Mouse (Mus musculus): ENCODE measurements around the gene Sgsm3.

Gene Sgsm3

GRCm38 (mm10) chr15:80981176-80981575, 3.6 kb downstream of the Sgsm3 start:
- no peak for DNase-seq (ENCODE audit: low spot score)

GRCm38 (mm10) chr15:80983264-80983663, 5.7 kb downstream of the Sgsm3 start:
- DNase-seq (ENCODE audit: low spot score) = no peak

GRCm38 (mm10) chr15:80988331-80988730, 10.8 kb downstream of the Sgsm3 start:
- no peak for DNase-seq (ENCODE audit: low spot score)

- no peak for DNase-seq (ENCODE audit: low spot score)
These were observed 12.1 kb downstream of the Sgsm3 start for GRCm38 (mm10) chr15:80989712-80990111.

GRCm38 (mm10) chr15:80994959-80995358, 17.4 kb downstream of the Sgsm3 start:
- DNase-seq (ENCODE audit: low spot score) = no peak

- DNase-seq (ENCODE audit: low spot score) = no peak
These were observed 18.7 kb downstream of the Sgsm3 start for GRCm38 (mm10) chr15:80996090-80996835.

GRCm38 (mm10) chr15:80997077-80997476, 19.5 kb downstream of the Sgsm3 start:
- no peak for DNase-seq (ENCODE audit: low spot score)

- DNase-seq (ENCODE audit: low spot score) = no peak
These were observed 23.0 kb downstream of the Sgsm3 start for GRCm38 (mm10) chr15:81000419-81001138.

GRCm38 (mm10) chr15:81006127-81006735, 28.7 kb downstream of the Sgsm3 start:
- DNase-seq (ENCODE audit: low spot score) = no peak

- no peak for DNase-seq (ENCODE audit: low spot score)
These were observed 29.8 kb downstream of the Sgsm3 start for GRCm38 (mm10) chr15:81007339-81007738.

- no peak for DNase-seq (ENCODE audit: low spot score)
These were observed 30.3 kb downstream of the Sgsm3 start for GRCm38 (mm10) chr15:81007905-81008304.

- DNase-seq (ENCODE audit: low spot score) = peak; percentile 24
These were observed 31.1 kb downstream of the Sgsm3 start for GRCm38 (mm10) chr15:81008689-81009123.

- DNase-seq (ENCODE audit: low spot score) = no peak
These were observed 32.5 kb downstream of the Sgsm3 start for GRCm38 (mm10) chr15:81010114-81010513.

- DNase-seq (ENCODE audit: low spot score) = no peak
These were observed 34.0 kb downstream of the Sgsm3 start for GRCm38 (mm10) chr15:81011523-81011922.

- no peak for DNase-seq (ENCODE audit: low spot score)
These were observed 34.8 kb downstream of the Sgsm3 start for GRCm38 (mm10) chr15:81012359-81012758.

GRCm38 (mm10) chr15:81013186-81013585, 35.6 kb downstream of the Sgsm3 start:
- no peak for DNase-seq (ENCODE audit: low spot score)

GRCm38 (mm10) chr15:81015068-81015744, 37.6 kb downstream of the Sgsm3 start:
- DNase-seq (ENCODE audit: low spot score) = no peak

GRCm38 (mm10) chr15:81016488-81016887, 38.9 kb downstream of the Sgsm3 start:
- DNase-seq (ENCODE audit: low spot score) = no peak

- no peak for DNase-seq (ENCODE audit: low spot score)
These were observed 39.7 kb downstream of the Sgsm3 start for GRCm38 (mm10) chr15:81017308-81017707.

GRCm38 (mm10) chr15:81021377-81021776, 43.8 kb downstream of the Sgsm3 start:
- no peak for DNase-seq (ENCODE audit: low spot score)

GRCm38 (mm10) chr15:81022437-81022836, 44.9 kb downstream of the Sgsm3 start:
- DNase-seq (ENCODE audit: low spot score) = no peak

GRCm38 (mm10) chr15:81023842-81024241, 46.3 kb downstream of the Sgsm3 start:
- DNase-seq (ENCODE audit: low spot score) = no peak
